Mouse (Mus musculus) stomach, embryonic 16.5 days (tissue): ENCODE data around the gene Trim37. TPM values are rescaled to one million over a fixed set of nuclear protein-coding genes. Genes with fewer than 3 reads are reported as not detected.

Experiments used
- ATAC-seq: fragments of 200-750 bp; cut with Nextera tagmentation; 2 replicates; pipeline ENCODE4 v1.8.0; 2017; ENCODE audit warnings: moderate number of reproducible peaks, moderate TSS enrichment; ENCODE audit not compliant: insufficient read depth, low FRiP score
- H3K27ac ChIP-seq: fragments of 300-500 bp; sonication (generic); 2 replicates; pipeline ENCODE4 v1.5.1; 2014; ENCODE audit warnings: low read length
- H3K27me3 ChIP-seq: fragments of 300-500 bp; sonication (generic); 2 replicates; pipeline ENCODE4 v1.6.1; 2014; ENCODE audit warnings: low read length, control low read depth, mixed read lengths; ENCODE audit not compliant: control insufficient read depth, insufficient read depth
- H3K36me3 ChIP-seq: fragments of 300-500 bp; sonication (generic); 2 replicates; pipeline ENCODE4 v1.6.1; 2014; ENCODE audit warnings: low read length; ENCODE audit not compliant: control insufficient read depth, insufficient read depth
- H3K4me1 ChIP-seq: fragments of 300-500 bp; sonication (generic); 2 replicates; pipeline ENCODE4 v1.6.1; 2014; ENCODE audit warnings: low read length, control low read depth, mixed read lengths; ENCODE audit not compliant: control insufficient read depth, insufficient read depth
- H3K4me2 ChIP-seq: fragments of 300-500 bp; sonication (generic); 2 replicates; pipeline ENCODE4 v1.6.1; 2014; ENCODE audit warnings: low read depth, low read length, mixed read lengths
- H3K4me3 ChIP-seq: fragments of 300-500 bp; sonication (generic); replicated peaks from 2 replicates; pipeline ENCODE4 v1.5.1; 2014; ENCODE audit warnings: mild to moderate bottlenecking, low read length
- H3K9ac ChIP-seq: fragments of 300-500 bp; sonication (generic); 2 replicates; pipeline ENCODE4 v1.6.1; 2014; ENCODE audit warnings: low read length
- H3K9me3 ChIP-seq: fragments of 300-500 bp; sonication (generic); replicated peaks from 2 replicates; pipeline ENCODE4 v1.6.1; 2016; ENCODE audit warnings: low read length, control low read depth; ENCODE audit not compliant: control insufficient read depth
- WGBS: fragments of 180-500 bp; shearing (Covaris S2); extraction: QIAGEN DNeasy Blood & Tissue Kit; methylation state at CpG from one replicate; pipeline ENCODE4 v1.1.7; 2014; 5-methylcytosine and 5-hydroxymethylcytosine counted together
- polyA plus RNA-seq: library from polyadenylated mRNA; unstranded; fragments of >200 nt; fragmentation: Nextera tagmentation; extraction: Ambion mirVana; gene quantifications from 2 replicates; pipeline ENCODE4 v1.2.1, GENCODE M21; 2015

Gene Trim37
- polyA plus RNA-seq, 1 experiment from 2014 or later = 22.7 TPM

GRCm38 (mm10) chr11:87110172-87110909 lies 16.5 kb upstream of the Trim37 start:
- H3K36me3 ChIP-seq = peaks cover 8% of the 10 kb centered on the region
- peak overlapping the region; percentile 57 for H3K4me2 ChIP-seq
- H3K4me1 ChIP-seq = peaks cover 9% of the 10 kb centered on the region
- ATAC-seq = no peak
- WGBS = 1% methylated on average over 9 of the region's 9 CpGs
- peak overlapping the region; percentile 86 for H3K9ac ChIP-seq
- no peaks in the 10 kb centered on the region for H3K9me3 ChIP-seq
- peak overlapping the region; percentile 96 for H3K27ac ChIP-seq
- H3K27me3 ChIP-seq = no peaks in the 10 kb centered on the region
- peak overlapping the region; percentile 68 for H3K4me3 ChIP-seq

DNA sequence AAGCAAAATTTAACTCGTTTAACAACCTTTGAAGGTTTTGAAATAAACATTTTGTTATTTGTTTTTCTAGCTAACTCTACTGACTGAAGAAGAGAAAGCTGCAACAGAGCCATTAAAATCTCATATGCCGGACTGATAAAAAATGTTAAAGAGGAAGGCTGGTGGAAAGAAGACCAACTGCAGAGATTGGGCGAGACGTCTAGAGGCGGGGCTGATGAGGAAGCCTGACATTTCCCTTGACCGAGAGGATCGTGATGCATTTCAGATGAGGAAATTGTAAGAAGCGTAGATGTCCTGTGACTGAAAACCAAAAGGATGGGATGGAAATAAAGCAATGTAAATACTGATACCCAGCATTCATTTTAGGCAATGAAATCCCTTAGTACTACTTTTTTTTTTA lies 5.0 kb upstream of the Trim37 start:
- H3K9me3 ChIP-seq = no peaks in the 10 kb centered on the region
- no peaks in the 10 kb centered on the region for H3K27me3 ChIP-seq
- WGBS = 78% methylated on average over 8 of the region's 8 CpGs
- no peak overlapping the region for H3K27ac ChIP-seq
- no peak overlapping the region for H3K4me2 ChIP-seq
- ATAC-seq = no peak
- H3K9ac ChIP-seq = no peak overlapping the region
- H3K36me3 ChIP-seq = peaks cover 22% of the 10 kb centered on the region; the same call in 1 of the 2 replicates
- H3K4me3 ChIP-seq = no peak overlapping the region
- peaks cover 3% of the 10 kb centered on the region for H3K4me1 ChIP-seq

DNA sequence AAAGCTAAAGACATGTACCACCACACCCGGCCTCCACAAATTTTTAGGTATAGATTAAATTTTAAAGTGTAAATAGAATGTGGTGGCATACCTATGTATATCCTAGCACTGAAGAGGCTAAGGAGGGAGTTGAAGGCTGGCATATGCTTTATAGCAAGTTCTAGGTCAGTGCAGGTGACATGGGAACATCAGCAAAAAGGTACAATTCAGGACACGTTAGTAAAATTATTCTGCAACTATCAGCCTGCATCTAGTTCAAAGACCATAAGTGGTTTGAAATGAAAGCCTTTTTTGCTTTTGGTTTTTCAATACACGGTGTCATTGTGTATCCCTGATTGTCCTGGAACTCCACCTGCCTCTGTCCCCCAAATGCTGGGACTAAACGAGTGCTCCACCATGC lies 1.3 kb upstream of the Trim37 start:
- Histone ChIP-seq H3K9ac (no peak overlapping the region; the same call in 1 of the 2 replicates), H3K36me3 (0 out of 2 replicates have a peak, but pooled peaks cover 7% of the 10 kb centered on the region), H3K9me3 (no peaks in the 10 kb centered on the region), H3K4me1 (peaks cover 3% of the 10 kb centered on the region), H3K27ac (peak overlapping the region; percentile 23; the same call in 1 of the 2 replicates), H3K4me2 (peak overlapping the region; percentile 57), H3K4me3 (0 out of 2 replicates have a peak overlapping the region, but pooled peaks have one; percentile 89), H3K27me3 (no peaks in the 10 kb centered on the region)
- WGBS = 50% methylated on average over 4 of the region's 4 CpGs
- ATAC-seq = no peak

GRCm38 (mm10) chr11:87126281-87126823 lies 525 bp upstream of the Trim37 start:
- Histone ChIP-seq H3K4me3 (peak overlapping the region; percentile 89), H3K36me3 (0 out of 2 replicates have a peak, but pooled peaks cover 3% of the 10 kb centered on the region), H3K9ac (peak overlapping the region; percentile 71), H3K27ac (peak overlapping the region; percentile 83), H3K4me2 (peak overlapping the region; percentile 57), H3K4me1 (peaks cover 3% of the 10 kb centered on the region), H3K9me3 (no peaks in the 10 kb centered on the region), H3K27me3 (no peaks in the 10 kb centered on the region)
- 2% methylated on average over 12 of the region's 12 CpGs for WGBS
- no peak for ATAC-seq

- Histone ChIP-seq H3K9ac (no peak overlapping the region), H3K27me3 (no peaks in the 10 kb centered on the region), H3K9me3 (no peaks in the 10 kb centered on the region), H3K4me3 (no peak overlapping the region), H3K4me1 (no peaks in the 10 kb centered on the region), H3K4me2 (no peak overlapping the region), H3K27ac (no peak overlapping the region), H3K36me3 (no peaks in the 10 kb centered on the region)
- WGBS = 92% methylated on average over 4 of the region's 4 CpGs
- no peak for ATAC-seq
Observed at GRCm38 (mm10) chr11:87136233-87136632, 9.4 kb downstream of the Trim37 start.

- no peak for ATAC-seq
- WGBS = 94% methylated on average over 2 of the region's 2 CpGs
Observed at GRCm38 (mm10) chr11:87158012-87158411, 31.1 kb downstream of the Trim37 start.

GRCm38 (mm10) chr11:87162687-87163086 lies 35.8 kb downstream of the Trim37 start:
- Histone ChIP-seq H3K9ac (no peak overlapping the region), H3K4me1 (no peaks in the 10 kb centered on the region), H3K36me3 (peaks cover 17% of the 10 kb centered on the region), H3K27ac (no peak overlapping the region), H3K9me3 (no peaks in the 10 kb centered on the region), H3K4me3 (no peak overlapping the region), H3K27me3 (no peaks in the 10 kb centered on the region), H3K4me2 (no peak overlapping the region)
- ATAC-seq = no peak
- WGBS = 80% methylated on average over 4 of the region's 4 CpGs

More at GRCm38 (mm10) chr11:87158012-87158411, 31.1 kb downstream of the Trim37 start:
- Histone ChIP-seq H3K4me3 (no peak overlapping the region), H3K27me3 (no peaks in the 10 kb centered on the region), H3K27ac (no peak overlapping the region), H3K4me1 (no peaks in the 10 kb centered on the region), H3K9me3 (no peaks in the 10 kb centered on the region), H3K4me2 (no peak overlapping the region), H3K9ac (no peak overlapping the region), H3K36me3 (no peaks in the 10 kb centered on the region)

DNA sequence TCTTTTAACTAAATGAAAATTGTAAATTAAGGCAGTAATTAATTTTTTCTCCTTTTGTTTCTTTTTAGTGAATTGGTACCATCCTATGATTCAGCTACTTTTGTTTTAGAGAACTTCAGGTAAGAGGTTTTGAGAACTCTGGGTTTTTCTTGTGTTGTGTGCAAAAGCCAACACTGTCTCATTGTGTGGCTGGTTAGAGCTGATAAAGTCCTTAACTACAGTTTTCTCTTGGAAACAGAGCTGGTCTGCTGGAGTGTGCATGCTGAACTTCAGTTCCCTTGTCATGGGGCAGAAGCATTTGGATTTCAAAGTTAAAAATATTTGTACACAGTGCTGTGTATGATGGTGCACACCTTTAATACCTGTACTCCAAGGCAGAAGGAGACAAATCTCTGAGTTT lies 36.9 kb downstream of the Trim37 start:
- ATAC-seq = no peak
- no peak overlapping the region for H3K27ac ChIP-seq
- H3K9ac ChIP-seq = no peak overlapping the region
- no peaks in the 10 kb centered on the region for H3K4me1 ChIP-seq
- H3K4me3 ChIP-seq = no peak overlapping the region
- peaks cover 23% of the 10 kb centered on the region for H3K36me3 ChIP-seq
- H3K4me2 ChIP-seq = no peak overlapping the region
- H3K9me3 ChIP-seq = no peaks in the 10 kb centered on the region
- H3K27me3 ChIP-seq = no peaks in the 10 kb centered on the region

GRCm38 (mm10) chr11:87173625-87174024 lies 46.7 kb downstream of the Trim37 start:
- WGBS = 81% methylated on average over 5 of the region's 5 CpGs

More at GRCm38 (mm10) chr11:87173625-87174024, 46.7 kb downstream of the Trim37 start:
- H3K4me2 ChIP-seq = no peak overlapping the region
- H3K27me3 ChIP-seq = no peaks in the 10 kb centered on the region
- H3K4me3 ChIP-seq = no peak overlapping the region
- H3K4me1 ChIP-seq = no peaks in the 10 kb centered on the region
- no peak for ATAC-seq
- H3K27ac ChIP-seq = no peak overlapping the region
- no peak overlapping the region for H3K9ac ChIP-seq
- H3K36me3 ChIP-seq = no peaks in the 10 kb centered on the region
- H3K9me3 ChIP-seq = no peaks in the 10 kb centered on the region
